Mouse (Mus musculus): ENCODE measurements around the gene 4930519P11Rik. TPM values are rescaled to one million over a fixed set of nuclear protein-coding genes. Genes with fewer than 3 reads are reported as not detected.

4930519P11Rik gene
- total and polyA plus RNA-seq, 3 experiments = not detected

DNA sequence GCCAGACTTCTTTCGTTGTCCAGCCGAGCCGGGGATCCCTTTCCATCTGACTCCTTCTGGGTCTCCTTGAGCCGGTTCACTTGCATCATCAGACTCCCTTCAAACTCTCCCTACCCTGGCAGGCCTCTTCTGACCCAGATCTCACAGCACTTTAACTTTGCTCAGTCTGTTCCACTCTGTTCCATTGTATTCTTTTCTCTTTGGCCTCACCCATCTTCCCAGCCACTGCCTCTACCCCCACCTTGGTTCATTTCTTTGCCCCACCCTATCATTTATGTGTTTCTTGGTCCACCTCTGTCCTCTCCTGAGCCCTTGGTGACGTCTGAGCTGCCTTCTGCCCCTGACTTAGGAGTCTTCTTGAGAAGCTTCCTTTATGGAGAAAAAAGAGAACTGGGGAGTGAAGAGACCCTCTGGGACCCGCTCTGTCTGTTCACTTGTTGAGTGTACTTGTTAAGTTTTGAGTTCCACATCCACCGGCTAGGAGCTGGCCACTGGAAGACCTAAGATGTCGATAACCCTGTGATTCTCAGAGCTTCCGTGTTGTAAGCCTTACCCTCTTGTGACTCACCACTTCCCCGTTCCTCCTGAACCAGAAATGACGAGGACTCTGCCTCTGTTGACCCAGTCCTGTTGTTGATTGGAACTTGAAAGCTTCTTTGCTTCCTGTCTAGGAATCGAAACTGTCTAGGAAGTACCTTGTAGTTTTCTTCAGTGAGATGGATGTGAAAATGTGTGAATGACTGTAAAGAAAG is 44.4 kb upstream of the 4930519P11Rik start:
- Histone ChIP-seq H3K79me2 (replicated peaks; ENCODE audit: control insufficient read depth, extremely low read depth, insufficient read depth, poor library complexity, severe bottlenecking) (peaks cover 46% of the 10 kb centered on the region), H3K9me3 (replicated peaks; ENCODE audit: low read length) (no peaks in the 10 kb centered on the region), H3K4me2 (ENCODE audit: insufficient read depth, low read depth, poor library complexity, severe bottlenecking) (peak overlapping the region; percentile 91), H3K27ac (ENCODE audit: insufficient read depth, low read depth) (peak overlapping the region; percentile 68), H3K4me1 (ENCODE audit: control insufficient read depth in 1 of 2, insufficient read depth in 2 of 2) (peaks cover 10 to 40% of the 10 kb centered on the region in 2 experiments), H3K9ac (ENCODE audit: insufficient read depth, low read depth) (peak overlapping the region; percentile 96), H3K36me3 (replicated peaks in 1 of 2; ENCODE audit: control insufficient read depth in 1 of 2, insufficient read depth in 1 of 2, low read length in 1 of 2) (peaks cover 13 to 29% of the 10 kb centered on the region in 2 experiments), H3K4me3 (replicated peaks in 1 of 3; ENCODE audit: low read depth in 2 of 3, low read length in 2 of 3, poor library complexity in 1 of 3) (peak overlapping the region; percentile 91 to 96 (median 94)), H3K27me3 (replicated peaks) (no peaks in the 10 kb centered on the region)
- in situ Hi-C loops (cut with MboI; ENCODE audit: low pct_ligation_motif_present, low pct_unique_long_range_greater_than_20kb, low sequenced_read_pairs) = no loop called here
- dilution Hi-C loops (cut with MboI; ENCODE audit: extremely low pct_ligation_motif_present, extremely low pct_unique_long_range_greater_than_20kb, low sequenced_read_pairs) = no loop called here
- TF ChIP-seq HCFC1 (IDR thresholded peaks at IDR 0.05; ENCODE audit: low read depth, low read length) = 0 out of 2 replicates have a peak, but pooled peaks have one; percentile 56
- TF ChIP-seq NELFE (IDR thresholded peaks at IDR 0.05; ENCODE audit: low read depth, low read length) = peak; percentile 70
- peak; percentile 74; the same call in 1 of the 2 replicates for TF ChIP-seq MXI1 (IDR thresholded peaks at IDR 0.05; ENCODE audit: low read depth, low read length)
- peak; percentile 51; the same call in 1 of the 2 replicates for TF ChIP-seq BHLHE40 (IDR thresholded peaks at IDR 0.05; ENCODE audit: low read depth, low read length)
- TF ChIP-seq ZKSCAN1 (IDR thresholded peaks at IDR 0.05; ENCODE audit: borderline replicate concordance, low read depth, low read length) = no peak
- no peak for TF ChIP-seq RAD21 (IDR thresholded peaks at IDR 0.05; ENCODE audit: low read depth, low read length)
- no peak for TF ChIP-seq CTCF (conservative IDR thresholded peaks at IDR 0.05 in 1 of 2, IDR thresholded peaks at IDR 0.05 in 1 of 2; ENCODE audit: low read depth in 2 of 2, low read length in 2 of 2)
- no peak for TF ChIP-seq MAFK (IDR thresholded peaks at IDR 0.05; ENCODE audit: insufficient replicate concordance, low read length)
- peak; percentile 90 for TF ChIP-seq ELF1 (IDR thresholded peaks at IDR 0.05; ENCODE audit: low read depth, low read length)
- no peak for TF ChIP-seq PAX5 (IDR thresholded peaks at IDR 0.05; ENCODE audit: low read length)
- no peak for TF ChIP-seq JUN (IDR thresholded peaks at IDR 0.05; ENCODE audit: insufficient read depth, low read depth, low read length)
- 0 out of 2 replicates have a peak, but pooled peaks have one; percentile 24 for TF ChIP-seq UBTF (IDR thresholded peaks at IDR 0.05; ENCODE audit: low read depth, low read length)
- no peak for TF ChIP-seq MEF2A (IDR thresholded peaks at IDR 0.05; ENCODE audit: borderline replicate concordance, low read depth, low read length)
- no peak for TF ChIP-seq GABPA (IDR thresholded peaks at IDR 0.05; ENCODE audit: insufficient replicate concordance, low read depth, low read length)
- TF ChIP-seq ZMIZ1 (IDR thresholded peaks at IDR 0.05; ENCODE audit: low read depth, low read length) = no peak
- TF ChIP-seq NRF1 (IDR thresholded peaks at IDR 0.05; ENCODE audit: low read depth, low read length) = no peak
- no peak for TF ChIP-seq RCOR1 (conservative IDR thresholded peaks at IDR 0.05; ENCODE audit: low read depth, low read length)
- TF ChIP-seq POLR2A (IDR thresholded peaks at IDR 0.05; ENCODE audit: low read depth, low read length) = peak; percentile 67
- TF ChIP-seq TCF12 (IDR thresholded peaks at IDR 0.05; ENCODE audit: low read depth, low read length) = no peak
- TF ChIP-seq E2F4 (IDR thresholded peaks at IDR 0.05; ENCODE audit: insufficient replicate concordance, low read depth, low read length) = no peak
- TF ChIP-seq JUND (conservative IDR thresholded peaks at IDR 0.05; ENCODE audit: low read depth, low read length) = no peak; the same call in none of the 2 replicates
- no peak for TF ChIP-seq MAX (IDR thresholded peaks at IDR 0.05; ENCODE audit: low read length)
- TF ChIP-seq SIN3A (IDR thresholded peaks at IDR 0.05; ENCODE audit: low read length) = no peak; the same call in none of the 2 replicates
- no peak for TF ChIP-seq ZC3H11A (IDR thresholded peaks at IDR 0.05; ENCODE audit: low read depth, low read length)
- peak; percentile 58 for TF ChIP-seq IRF4 (IDR thresholded peaks at IDR 0.05; ENCODE audit: low read depth, low read length)
- no peak for TF ChIP-seq USF1 (IDR thresholded peaks at IDR 0.05; ENCODE audit: low read depth, low read length)
- TF ChIP-seq CHD2 (IDR thresholded peaks at IDR 0.05; ENCODE audit: low read length) = no peak
- no peak for TF ChIP-seq ZNF384 (IDR thresholded peaks at IDR 0.05; ENCODE audit: low read depth, low read length)
- no peak for TF ChIP-seq SMC3 (IDR thresholded peaks at IDR 0.05; ENCODE audit: low read depth, low read length)
- TF ChIP-seq EP300 (IDR thresholded peaks at IDR 0.05; ENCODE audit: low read length) = 0 out of 2 replicates have a peak, but pooled peaks have one; percentile 25
- TF ChIP-seq KAT2A (IDR thresholded peaks at IDR 0.05; ENCODE audit: insufficient replicate concordance, low read length) = no peak
- 0 out of 2 replicates have a peak, but pooled peaks have one; percentile 22 for TF ChIP-seq MYC (IDR thresholded peaks at IDR 0.05; ENCODE audit: low read depth, low read length)
- TF ChIP-seq TBP (conservative IDR thresholded peaks at IDR 0.05; ENCODE audit: low read depth, low read length) = peak; percentile 82
- no peak for TF ChIP-seq USF2 (conservative IDR thresholded peaks at IDR 0.05; ENCODE audit: low read depth, low read length)
- TF ChIP-seq ETS1 (conservative IDR thresholded peaks at IDR 0.05; ENCODE audit: low read depth, low read length) = peak; percentile 43
- no peak for TF ChIP-seq CHD1 (IDR thresholded peaks at IDR 0.05; ENCODE audit: low read depth, low read length)
- peak; percentile 45; the same call in 1 of the 2 replicates for TF ChIP-seq POLR2AphosphoS2 (IDR thresholded peaks at IDR 0.05; ENCODE audit: low read depth, low read length)
- TF ChIP-seq MAZ (IDR thresholded peaks at IDR 0.05; ENCODE audit: low read depth, low read length) = no peak
- DNase-seq (ENCODE audit: extremely low read depth) = peak; percentile 84
